Mouse (Mus musculus) liver, embryonic 14.5 days (tissue): ENCODE data around the gene Fes.

Experiments
- CTCF ChIP-seq: IDR thresholded peaks from 2 replicates; pipeline ENCODE4 v1.5.1; 2016; ENCODE audit warnings: antibody characterized with exemption, low read depth, control low read depth
- EP300 ChIP-seq: IDR thresholded peaks from 2 replicates; pipeline ENCODE4 v1.6.1; 2016; ENCODE audit warnings: antibody characterized with exemption, low read depth

DNA sequence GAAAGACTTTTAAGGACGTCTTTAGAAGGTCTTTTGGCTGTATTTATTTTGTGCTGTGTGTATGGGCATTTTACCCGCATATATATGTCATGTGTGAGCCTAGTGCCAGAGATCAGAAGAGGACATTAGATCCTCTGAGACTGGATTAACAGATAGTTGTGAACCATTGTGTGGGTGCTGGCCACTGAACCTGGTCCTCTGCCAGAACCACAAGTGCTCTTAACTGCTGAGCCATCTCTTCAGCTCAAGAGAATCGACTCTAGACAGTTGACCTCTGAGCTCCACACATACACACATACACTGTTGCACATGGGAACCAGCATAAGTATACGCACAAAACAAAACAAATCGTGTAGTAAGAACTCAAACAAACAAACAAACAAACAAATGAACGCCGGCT lies 48.8 kb upstream of the Fes start:
- no peak for TF ChIP-seq CTCF
- no peak for TF ChIP-seq EP300
